Mouse (Mus musculus) thymus, postnatal 4 days (tissue): Measurements from ENCODE around the gene Cdh22.

Experiments
- DNase-seq: peaks from one replicate; pipeline ENCODE4 v3.0.0; 2021

Cdh22 gene

GRCm38 (mm10) chr2:165234613-165235291 lies at the start of gene Cdh22:
Gene Cdh22 (minus strand): TSS chr2:165234853.
- DNase-seq: peak; percentile 65

DNA sequence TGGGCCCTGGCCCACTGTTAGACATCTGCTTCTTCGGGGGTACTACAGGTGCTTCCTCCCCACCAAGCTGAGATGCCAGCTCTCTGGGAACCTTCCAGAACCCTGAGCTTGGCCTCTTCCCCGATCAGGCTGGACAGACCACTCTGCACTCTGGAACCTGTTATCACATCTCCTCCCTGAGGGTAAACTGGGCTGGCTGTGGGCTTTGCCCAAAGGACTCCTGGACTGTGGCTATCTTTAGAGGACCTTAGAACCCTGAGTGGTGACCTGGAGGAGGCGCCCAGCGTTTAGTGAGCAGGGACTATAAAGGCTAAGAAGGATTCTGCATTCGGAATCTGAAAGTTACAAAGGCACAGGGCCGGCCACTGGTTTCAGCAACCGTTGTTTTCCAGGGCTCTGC lies 49.7 kb upstream of the Cdh22 start:
- no peak for DNase-seq

- no peak for DNase-seq
Measured at GRCm38 (mm10) chr2:165283644-165284043, 49.0 kb upstream of the Cdh22 start.

DNA sequence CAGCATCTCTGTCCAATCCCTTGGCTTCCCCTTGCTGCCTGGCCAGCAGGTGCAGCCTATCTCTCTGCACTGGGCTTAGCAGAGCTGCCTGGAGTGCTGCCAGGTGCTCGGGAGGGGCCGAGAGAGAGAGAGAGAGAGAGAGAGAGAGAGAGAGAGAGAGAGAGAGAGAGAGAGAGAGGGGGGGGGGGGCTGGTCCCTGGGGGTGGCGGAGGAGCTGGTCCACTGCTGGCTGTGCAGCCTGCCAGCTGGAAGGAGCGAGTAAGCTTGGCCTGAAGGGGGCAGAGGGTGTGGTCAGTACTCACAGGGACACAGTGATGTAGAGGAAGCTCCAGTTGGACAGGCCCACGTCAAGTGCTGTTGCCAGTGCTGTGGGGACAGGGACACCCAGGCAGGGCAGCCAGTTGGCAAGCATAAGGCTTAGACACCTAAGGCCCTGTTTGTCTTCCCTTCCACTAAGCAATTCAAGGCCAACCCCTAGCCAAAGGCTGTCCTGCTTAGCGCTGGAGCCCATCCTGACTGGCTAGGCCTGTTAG lies 47.2 kb upstream of the Cdh22 start:
- no peak for DNase-seq

- no peak for DNase-seq
Measured at GRCm38 (mm10) chr2:165279351-165279750, 44.7 kb upstream of the Cdh22 start.

- DNase-seq: no peak
Measured at GRCm38 (mm10) chr2:165277188-165277740, 42.6 kb upstream of the Cdh22 start.

- DNase-seq: peak; percentile 83
Measured at GRCm38 (mm10) chr2:165275824-165276223, 41.2 kb upstream of the Cdh22 start.

DNA sequence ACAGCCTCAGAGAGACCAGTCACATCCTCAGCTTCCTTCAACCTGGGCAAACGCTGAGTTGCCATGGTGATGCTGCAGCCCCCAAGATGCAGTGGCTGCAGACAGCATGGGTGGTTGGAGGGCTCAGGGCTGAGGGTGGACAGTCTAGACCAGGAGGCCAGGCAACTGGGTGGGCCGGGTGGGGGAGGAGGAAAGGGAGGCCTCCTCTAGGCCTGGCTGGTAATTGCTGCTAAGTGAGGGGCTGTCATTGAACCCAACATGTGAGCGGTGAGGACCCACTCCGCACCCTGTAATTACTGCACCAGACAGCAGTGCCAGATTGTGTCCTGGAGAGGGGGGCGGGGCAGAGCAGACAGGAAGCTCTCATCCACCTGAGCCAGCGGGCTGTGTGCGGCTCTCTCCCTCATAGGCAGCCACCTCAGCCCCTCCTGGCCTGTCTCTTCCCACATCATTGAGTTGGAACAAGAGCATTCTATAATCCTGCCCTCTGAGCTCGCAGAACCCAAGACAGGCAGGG lies 40.5 kb upstream of the Cdh22 start:
- no peak for DNase-seq

DNA sequence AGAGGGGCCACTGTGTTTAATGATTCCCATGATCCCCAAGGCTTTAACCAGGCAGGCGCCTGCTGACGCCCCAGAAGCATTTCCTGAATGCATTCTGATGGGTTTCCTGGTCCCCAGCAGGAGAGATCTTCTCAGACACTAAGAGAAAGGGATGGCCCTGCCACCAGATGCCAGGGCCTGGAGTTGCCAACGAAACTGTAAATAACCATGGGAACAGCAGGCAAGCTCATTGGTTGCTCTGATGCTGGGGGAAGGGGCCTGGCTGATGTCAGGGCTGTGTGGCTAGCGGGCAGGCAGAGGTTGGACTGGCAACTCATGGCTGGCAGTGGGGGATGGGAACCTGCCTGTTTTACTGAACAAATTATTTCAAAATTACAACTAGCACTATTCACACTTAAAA lies 38.9 kb upstream of the Cdh22 start:
- no peak for DNase-seq

DNA sequence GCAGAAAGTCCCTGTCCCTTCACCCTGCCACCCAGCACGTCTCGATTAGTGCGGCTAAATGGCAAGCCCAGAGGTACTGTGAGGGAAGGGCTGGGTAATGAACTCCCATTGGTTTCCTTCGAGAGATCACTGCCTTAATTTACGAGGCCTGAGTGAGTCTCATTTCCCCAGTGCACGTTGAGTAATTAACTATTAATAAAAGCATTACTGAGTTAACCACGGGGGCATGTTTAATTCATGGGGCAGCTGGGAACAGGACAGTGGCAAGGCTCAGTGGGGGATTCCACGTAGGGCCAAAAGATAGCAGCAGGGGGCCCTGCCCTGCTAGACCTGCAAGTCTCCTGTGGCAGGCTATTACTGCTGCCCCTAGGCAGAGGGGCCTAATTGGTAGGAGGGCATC lies 36.7 kb upstream of the Cdh22 start:
- DNase-seq: no peak

- no peak for DNase-seq
Measured at GRCm38 (mm10) chr2:165270858-165271257, 36.2 kb upstream of the Cdh22 start.

- no peak for DNase-seq
Measured at GRCm38 (mm10) chr2:165266739-165267138, 32.1 kb upstream of the Cdh22 start.

DNA sequence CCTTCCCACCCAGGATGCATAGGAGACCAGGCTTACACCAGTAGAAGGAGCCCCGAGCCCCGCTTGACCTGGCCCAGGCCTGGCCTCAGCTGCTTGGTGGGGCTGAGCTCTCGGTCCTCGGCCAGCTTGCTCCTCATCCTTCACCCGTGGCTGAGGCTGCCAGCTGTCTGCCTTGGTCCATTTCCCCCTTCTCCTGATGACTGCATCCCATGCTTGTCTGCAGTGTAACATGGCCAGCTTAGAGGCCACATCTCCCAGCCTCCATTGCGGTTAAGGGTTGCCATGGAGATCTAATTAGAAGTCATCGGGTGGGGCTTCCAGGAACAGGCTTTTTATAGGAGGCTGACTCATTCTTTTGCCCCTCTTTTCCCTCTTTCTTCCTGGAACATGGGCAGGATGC lies 29.2 kb upstream of the Cdh22 start:
- DNase-seq: no peak

DNA sequence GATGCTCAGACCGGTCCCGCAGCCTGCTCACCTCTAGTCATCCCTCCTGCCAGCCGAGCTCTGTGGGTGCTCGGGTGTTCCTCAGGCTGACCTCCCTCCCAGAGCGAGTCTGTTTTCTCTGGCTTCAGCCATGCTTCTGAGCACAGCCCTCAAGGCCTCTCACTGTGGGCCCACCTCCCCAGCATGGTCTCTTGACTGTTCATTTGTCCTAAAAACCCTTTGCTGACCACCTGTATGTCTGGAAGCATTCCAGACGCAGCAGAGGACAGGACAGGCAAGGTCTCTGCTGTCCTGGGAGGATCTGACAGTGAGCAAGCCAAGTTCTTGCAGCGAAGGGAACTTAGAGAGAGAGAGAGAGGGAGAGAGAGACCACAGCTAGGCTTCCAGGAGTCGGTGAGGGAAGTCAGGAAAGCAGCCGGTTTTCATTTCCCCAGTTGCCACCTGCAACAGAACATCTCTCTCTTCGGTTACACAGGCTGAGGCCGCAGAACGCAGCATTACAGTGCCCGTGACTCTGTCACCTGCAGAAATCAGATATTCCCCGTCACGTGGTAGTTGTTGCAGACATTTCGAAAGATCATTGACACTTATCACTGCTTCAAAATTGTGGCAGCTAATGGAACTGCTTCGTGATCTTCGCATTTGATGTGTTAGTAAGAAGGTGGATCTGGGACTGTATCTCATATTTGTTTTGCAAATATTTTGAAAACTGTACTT lies 27.8 kb upstream of the Cdh22 start:
- no peak for DNase-seq

DNA sequence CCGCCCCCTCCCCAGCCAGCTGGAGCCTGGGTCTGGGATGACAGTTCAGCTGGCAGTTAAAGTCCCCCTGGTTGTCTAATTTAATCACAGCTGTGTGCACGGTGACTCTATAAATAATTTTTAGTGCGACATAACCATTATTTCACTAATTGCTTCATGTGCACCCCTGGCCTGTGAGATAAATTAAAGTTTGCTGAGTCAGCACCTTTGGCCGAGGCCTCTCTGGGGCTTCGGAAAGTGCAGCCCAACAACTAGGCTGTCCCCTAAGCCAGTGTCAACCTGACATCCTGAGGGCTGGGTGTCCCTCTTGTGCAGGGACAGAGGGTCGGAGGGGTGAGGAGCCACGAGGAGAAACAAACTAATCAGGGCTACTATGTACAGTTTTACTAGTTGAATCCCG lies 25.2 kb upstream of the Cdh22 start:
- DNase-seq: no peak

DNA sequence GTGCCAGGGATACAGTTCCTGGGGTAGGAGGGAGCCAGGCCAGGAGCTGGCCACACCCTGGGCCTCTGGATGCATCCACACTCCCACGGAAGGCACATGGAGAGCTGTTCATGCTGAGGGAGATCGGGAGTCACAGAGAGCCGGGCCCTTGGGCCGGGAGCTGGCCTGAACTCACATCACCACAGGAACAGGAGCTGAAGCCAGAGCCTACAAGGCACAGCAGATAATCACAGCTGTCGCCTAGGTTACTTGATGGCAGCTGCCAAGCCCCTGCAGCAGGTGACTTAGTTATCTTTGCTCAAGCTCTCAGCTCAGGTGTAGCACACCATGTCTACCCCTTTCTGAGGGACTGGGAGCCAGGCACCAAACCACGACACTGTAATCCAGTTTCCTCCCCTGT lies 23.7 kb upstream of the Cdh22 start:
- no peak for DNase-seq

DNA sequence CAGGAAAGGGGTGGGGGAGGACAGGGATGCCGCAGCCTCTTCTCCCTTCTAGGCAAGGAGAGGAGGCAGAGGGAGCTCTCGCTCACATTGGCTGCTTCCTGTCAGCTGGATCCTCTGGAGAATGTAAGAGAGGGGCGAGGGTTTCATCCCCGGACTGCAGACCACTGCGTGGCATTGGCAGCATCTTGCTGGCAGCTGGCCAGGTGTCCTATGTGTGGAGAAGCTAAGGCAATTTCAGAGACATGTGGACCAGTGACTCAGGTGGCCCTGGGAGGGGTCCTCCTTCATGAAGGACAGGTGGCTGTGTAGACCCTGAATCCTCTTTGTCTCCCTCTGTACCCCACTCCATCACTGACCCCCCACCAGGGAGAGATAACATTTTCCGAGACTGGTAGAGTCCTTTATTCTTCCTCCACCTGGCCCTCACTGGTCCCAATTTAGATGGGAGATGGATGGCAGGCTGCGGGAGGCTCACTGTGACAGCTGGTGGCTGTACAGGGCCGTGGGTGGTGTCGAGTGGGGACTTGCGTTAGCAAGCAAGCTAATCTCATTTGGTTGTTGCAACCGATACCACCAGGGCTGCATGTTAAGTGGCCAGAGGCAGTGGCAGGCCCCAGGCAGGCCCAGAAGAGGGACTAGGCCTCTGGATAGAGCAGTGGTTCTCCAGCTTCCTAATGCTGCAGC lies 22.6 kb upstream of the Cdh22 start:
- DNase-seq: no peak

DNA sequence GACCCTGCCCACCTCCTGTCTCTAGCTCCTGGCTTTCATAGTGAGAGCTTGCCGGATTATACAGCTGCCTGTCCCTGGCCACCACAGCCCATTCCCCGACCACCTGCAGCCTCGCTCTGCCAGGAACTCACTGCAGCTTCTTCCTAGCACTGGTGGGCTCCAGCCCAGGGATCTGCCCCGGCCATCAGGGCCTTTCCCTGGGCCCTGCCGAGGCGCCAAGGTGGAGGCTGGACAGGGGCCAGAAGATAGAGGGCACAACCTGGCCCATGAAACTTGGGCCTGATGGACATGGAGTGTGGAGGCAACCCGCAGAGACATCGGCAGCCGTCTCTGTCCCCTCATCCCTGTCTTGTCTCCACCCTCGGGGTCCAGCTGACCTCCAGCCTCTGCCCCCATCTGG lies 21.6 kb upstream of the Cdh22 start:
- DNase-seq: no peak

- no peak for DNase-seq
Measured at GRCm38 (mm10) chr2:165253867-165254266, 19.2 kb upstream of the Cdh22 start.

DNA sequence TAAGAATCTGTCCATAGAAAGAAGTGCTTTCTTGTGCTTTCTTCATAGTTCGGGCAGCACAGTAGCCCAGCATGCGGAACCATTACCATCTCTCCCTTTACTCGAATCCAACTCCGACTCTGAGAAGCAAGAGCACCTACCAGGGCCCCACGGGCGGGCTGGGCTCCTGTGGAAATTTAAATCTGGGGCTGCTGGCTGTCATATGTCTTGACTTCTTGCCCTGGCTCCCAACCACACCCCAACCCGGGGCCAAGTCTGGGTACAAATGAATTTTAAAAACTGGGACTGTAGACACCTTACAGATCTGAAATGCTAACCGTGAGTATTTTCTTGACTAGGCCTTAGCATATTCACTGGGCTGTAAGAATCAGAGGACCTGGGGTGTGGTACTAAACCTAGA lies 18.6 kb upstream of the Cdh22 start:
- DNase-seq: no peak

DNA sequence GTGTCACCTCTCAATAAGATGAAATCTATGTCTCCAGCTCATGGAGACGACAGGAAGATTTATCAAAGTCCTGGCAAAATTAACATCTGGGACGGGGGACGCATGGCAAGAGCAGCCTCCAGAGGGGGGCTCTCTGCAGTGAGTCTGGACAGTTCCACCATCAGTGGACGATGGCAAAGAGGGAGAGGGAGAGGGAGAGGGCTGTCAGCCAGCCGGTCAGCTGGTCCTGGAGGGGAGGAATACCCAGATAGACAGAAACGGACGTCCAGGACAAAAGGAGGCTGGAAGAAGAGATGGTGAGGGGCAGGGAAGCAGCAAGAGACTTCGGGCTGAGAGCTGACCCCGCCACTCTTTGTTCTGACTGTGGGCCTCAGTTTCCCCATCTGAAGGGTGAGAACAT lies 18.1 kb upstream of the Cdh22 start:
- no peak for DNase-seq

GRCm38 (mm10) chr2:165252381-165252780 lies 17.7 kb upstream of the Cdh22 start:
- DNase-seq: no peak

- DNase-seq: no peak
Measured at GRCm38 (mm10) chr2:165250903-165251302, 16.2 kb upstream of the Cdh22 start.
